Mouse (Mus musculus) bone marrow macrophage, adult 2 months (primary cell): ENCODE data around the gene Agxt.

Experiments
- CTCF ChIP-seq: IDR thresholded peaks from 2 replicates; pipeline ENCODE4 v1.5.1; 2012; ENCODE audit warnings: low read depth, mild to moderate bottlenecking, low read length, moderate library complexity
- POLR2A ChIP-seq: IDR thresholded peaks from 2 replicates; pipeline ENCODE4 v1.6.1; 2012; ENCODE audit warnings: mild to moderate bottlenecking, low read depth, low read length, borderline replicate concordance

DNA sequence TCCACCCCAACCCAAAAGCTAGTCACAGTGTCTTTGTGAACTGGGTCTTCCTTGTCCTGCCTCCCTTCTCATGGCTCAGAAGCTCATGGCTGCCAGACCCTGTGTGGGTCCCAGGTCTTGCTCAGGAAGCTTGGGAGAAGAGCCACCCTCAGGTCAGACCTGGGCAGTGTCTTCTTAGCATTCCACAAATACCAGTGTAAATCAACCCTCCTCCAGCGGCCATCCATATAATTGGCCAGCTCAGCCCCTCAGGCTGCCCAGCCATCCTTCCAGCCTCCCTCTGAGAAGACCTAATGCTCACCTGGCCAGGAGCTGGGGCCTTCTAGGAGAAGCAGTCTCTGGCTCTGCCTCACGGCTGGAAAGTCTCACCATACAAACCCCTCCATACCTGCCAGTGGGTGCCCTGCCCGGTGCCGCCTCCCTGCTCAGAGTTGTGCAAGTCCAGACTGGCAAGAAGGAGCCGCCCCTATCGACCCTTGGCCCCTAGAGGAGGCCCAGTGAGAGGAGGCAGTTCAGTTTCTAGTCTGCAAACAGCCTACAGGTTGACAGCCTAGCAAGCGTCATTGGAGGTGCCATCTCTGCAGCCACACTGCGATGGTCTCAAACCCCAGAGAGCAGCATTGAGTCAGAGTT is 25.6 kb downstream of the Agxt start, which contains the start of gene 2310007B03Rik:
- TF ChIP-seq CTCF (no peak), POLR2A (no peak)
